Mouse (Mus musculus): ENCODE results near the gene Rtf1. TPM values are rescaled to one million over a fixed set of nuclear protein-coding genes. Genes with fewer than 3 reads are reported as not detected.
"Not testable (repeated sequence)": the region's sequence is repeated elsewhere in the genome, so short reads cannot be mapped to it uniquely, and the experiment has no call there.

Rtf1 gene
- 10 to 100 TPM; 20.5 to 29.0 TPM for total RNA-seq (2021)
- long read RNA-seq, experiment 1, full-length matches to known transcripts = 4 of 8 reads
- long read RNA-seq, experiment 1, partial matches to known transcripts = 2 of 8 reads
- long read RNA-seq, experiment 1, other reads (novel, unspliced or antisense) = 2 of 8 reads
- long read RNA-seq, experiment 2, partial matches to known transcripts = 37 of 44 reads
- long read RNA-seq, experiment 2, other reads (novel, unspliced or antisense) = 7 of 44 reads

DNA sequence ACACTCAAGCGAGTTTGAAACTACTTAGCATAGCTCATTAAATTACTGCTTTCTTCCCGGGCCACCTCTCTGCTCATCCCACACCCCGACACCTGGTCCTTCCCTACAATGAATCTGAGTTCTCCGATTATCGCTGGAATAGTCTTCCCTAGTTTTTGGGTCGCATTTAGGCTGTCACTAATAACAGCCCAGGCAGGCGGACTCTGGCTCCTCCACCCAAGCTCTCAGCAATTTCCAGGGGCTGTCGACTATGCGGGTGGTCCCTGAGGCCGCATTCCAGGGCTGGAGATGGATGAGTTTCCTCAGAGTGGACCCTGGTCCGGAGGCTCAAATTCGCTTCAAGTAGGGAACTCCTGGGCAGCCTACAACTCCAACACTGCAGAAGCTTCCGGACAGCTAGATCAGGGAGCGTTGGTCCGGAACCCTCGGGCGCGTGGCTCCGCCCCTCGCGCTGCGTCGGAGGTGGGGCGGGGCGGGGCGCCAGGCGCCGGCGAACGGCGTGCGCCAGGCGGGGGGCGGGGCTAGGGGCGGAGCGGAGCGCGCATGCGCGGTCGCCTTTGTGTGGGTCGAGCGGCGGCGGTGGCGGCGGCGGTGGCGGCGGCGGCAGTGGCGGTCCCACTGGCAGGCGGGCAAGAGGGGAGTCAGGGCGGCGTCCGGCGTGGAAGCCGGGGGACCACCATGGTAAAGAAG lies at the start of gene Rtf1:
Rtf1 (plus strand) TSS at position 544 of the 690 bp plus-strand sequence.
- peak; percentile 98 to 99 for DNase-seq (ENCODE audit: low spot score in 2 of 2)

DNA sequence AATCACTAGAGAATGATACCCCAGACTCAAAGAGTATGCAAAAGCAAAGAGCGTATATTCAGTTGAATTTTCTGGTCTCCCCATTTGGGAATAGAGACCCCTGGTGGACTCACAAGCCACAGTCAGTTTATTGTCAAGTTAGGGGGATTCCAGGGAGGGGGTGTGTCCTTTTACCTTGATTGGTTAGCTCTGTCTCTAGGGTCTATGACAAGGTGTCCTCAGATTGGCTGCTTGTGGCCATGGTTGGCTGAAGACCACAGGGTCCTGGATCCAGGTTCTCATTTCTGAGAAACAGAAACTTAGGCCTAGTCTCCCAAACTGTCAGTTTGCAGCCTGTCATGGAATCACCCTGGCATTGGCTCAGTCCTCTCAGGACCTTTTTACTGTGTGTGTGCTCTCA lies 38.1 kb upstream of the Rtf1 start:
- no peak for DNase-seq (ENCODE audit: low spot score in 2 of 2)

DNA sequence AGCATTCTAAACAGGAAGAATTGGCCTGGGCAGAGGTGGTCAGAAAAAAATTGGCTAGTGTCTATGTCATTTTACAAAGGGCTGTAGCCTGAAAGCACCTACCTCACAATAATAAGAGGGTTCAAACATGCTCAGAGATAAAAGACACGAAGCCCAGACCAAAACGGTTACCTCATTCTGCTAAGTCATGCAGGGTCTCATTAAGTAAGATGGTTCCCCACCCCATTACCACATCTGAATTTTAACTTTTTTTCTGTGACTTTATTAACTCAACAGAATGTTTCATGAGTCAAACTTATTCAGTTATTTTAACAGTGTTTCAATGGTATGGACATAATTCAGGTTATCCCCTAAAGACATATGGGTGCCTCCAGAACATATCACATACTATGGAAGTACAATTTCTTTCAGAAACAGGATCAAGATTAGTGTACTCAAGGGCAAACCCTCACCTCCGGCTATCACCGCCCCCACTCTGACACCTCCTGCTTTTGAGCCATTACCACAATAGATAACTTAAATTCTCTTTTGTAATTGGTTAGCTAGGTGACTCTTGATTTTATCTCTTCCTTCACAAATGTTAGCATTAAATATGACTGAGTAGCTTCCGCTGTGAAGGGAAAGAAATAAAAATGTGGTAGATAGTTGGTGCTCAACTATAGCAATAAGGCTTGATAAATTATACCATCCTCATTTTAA lies 33.5 kb upstream of the Rtf1 start:
- DNase-seq (ENCODE audit: low spot score in 2 of 2) = no peak

DNA sequence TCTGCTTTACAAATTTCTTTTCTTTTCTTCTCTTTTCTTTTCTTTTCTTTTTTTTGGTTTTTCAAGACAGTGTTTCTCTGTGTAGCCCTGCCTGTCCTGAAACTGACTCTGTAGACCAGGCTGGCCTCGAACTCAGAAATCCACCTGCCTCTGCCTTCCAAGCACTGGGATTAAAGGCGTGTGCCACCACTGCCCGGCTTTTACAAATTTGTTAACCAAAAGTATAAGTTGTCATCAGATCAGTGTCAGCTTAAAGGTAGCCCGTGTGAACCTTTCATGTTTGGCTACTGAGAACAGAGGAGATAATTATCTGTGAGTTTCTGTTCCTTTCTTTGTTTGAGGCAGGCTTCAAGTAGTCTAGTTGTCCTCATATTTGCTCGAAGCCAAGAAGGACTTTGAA lies 30.6 kb upstream of the Rtf1 start:
- DNase-seq (ENCODE audit: low spot score in 2 of 2) = no peak

DNA sequence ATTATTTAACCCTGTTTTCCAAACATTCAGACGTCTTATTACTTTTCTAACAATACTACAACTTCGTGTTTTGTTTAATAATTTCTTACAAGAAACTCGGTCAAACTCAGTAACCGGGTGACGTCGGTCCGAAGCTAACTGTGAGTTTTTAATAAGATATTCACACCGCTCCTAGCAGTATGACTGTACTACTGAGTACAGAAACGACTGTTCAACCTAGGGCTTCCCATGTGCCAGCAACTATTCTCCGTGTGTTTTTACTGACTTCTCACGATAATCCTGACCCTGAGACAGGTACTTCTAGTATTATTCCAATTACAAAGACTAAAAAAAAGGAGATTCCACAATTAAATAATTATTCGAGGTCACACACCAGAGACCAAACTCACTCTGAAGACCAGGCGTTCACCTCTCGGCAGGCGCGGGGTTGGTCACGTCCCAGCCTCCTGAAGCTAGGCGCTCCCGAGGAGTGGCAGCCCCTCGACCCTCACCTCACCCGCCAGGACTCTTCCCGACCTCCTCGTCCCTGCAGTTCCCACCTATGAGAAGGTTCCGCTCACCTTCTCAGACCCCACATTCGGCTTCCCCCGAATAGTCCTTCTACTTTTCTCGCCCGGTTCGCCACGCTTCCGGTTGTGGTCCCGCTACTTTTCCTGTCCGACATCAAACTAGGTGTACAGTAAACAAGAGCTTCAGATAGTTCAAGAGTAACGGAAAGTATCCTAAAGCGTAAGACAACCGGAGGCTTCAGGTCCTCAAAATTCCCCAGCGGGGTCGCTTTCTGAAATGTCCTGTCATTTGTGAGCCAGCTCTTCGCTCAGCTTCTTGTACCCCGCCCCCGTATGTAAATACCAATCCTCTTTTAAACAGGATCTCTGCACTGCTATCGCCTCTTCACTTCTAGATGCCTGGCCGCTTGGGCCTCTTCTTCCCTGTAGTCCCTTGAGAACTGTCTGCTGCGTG lies 12.4 kb upstream of the Rtf1 start, which contains the start of gene Ndufaf1:
Ndufaf1 (minus strand) TSS at position 608 of the 963 bp plus-strand sequence.
- peak; percentile 76 to 79 for DNase-seq (ENCODE audit: low spot score in 2 of 2)

DNA sequence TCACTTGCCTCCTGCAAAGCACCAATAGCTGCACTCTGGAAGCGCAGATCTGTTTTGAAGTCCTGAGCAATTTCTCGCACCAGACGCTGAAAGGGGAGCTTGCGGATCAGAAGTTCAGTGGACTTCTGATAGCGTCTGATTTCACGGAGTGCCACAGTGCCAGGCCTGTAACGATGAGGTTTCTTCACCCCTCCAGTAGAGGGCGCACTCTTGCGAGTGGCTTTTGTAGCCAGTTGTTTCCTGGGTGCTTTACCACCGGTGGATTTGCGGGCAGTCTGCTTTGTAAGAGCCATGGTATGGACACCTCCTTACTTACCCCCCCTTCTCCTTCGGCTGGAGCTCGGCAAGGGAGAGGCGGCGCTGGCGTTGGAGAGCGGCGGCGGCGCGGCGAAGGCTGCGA lies 9.1 kb upstream of the Rtf1 start:
- DNase-seq (ENCODE audit: low spot score in 2 of 2) = not testable (repeated sequence)

DNA sequence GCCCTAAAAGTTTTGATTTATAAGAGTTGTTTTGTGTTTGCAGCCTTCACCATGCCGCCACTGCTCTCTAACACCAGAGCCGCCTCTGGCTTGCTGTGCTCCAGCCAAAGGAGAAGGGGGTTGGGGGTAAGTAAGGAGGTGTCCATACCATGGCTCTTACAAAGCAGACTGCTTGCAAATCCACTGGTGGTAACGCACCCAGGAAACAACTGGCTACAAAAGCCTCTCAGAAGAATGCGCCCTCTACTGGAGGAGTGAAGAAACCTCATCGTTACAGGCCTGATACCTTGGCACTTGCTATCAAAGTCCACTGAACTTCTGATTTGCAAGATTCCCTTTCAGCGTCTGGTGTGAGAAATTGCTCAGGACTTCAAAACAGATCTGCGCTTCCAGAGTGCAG lies 5.9 kb upstream of the Rtf1 start:
- no peak for DNase-seq (ENCODE audit: low spot score in 2 of 2)

DNA sequence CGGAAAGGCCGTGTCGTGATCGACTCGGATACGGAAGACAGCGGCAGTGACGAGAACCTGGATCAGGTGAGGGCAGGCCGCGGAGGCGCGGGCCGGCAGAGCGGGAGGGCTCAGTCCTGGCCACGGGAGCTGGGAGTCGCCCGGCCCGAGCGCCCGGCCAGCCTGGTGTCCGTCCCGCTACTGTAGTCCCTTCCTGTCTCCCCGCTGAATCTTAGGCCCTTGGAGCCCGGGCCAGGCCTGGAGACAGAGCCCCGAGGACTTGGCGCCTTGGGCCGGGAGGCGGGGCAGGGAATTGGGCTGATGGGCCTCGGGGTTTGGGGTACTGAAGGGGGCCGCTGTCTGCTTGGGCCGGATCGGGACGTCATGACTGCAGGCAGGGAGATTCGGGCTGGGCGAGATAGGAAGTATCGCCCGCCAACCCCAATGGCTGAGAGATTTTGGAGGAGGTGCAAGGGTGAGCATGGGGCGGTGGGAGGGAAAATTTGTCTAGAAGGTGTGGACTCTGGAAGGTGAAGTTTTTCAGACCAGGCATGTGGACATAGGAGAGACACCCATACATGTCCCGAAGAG lies 432 bp downstream of the Rtf1 start:
- DNase-seq (ENCODE audit: low spot score in 2 of 2) = no peak

DNA sequence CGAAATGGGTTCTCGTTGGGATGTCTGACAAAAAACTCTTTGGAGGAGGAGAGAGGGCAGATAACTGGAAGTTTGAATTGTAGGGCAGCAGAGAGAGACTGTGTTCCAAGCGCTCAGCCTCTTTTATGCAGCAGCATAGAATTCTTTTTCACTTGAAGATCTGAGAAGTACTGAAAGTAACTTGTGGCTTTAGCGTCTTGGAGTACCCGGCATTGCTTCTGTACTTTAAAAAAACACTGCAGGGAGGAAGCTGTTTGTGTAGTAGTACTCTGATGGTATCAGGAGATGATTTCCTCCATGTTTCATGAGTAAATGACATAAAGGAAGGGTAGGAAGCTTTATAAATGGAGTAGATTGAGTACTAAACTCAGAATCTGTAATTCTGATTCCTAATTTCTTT lies 963 bp downstream of the Rtf1 start:
- no peak for DNase-seq (ENCODE audit: low spot score in 2 of 2)

DNA sequence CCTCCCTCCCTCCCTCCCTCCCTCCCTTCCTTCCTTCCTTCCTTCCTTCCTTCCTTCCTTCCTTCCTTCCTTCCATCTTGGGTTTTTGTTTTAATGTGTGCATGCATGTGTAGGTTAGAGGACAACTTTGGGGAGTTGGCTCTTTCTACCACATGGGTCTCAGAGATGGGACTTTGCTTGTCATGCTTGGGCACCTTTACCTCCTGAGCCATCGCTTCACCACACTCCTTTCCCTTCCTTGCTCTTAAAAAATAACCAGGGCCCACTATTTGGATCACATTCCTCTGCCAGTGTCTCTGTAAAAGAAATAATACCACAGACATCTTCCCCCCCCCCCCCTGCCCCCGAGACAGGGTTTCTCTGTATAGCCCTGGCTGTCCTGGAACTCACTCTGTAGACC lies 8.8 kb downstream of the Rtf1 start:
- DNase-seq (ENCODE audit: low spot score in 2 of 2) = no peak

DNA sequence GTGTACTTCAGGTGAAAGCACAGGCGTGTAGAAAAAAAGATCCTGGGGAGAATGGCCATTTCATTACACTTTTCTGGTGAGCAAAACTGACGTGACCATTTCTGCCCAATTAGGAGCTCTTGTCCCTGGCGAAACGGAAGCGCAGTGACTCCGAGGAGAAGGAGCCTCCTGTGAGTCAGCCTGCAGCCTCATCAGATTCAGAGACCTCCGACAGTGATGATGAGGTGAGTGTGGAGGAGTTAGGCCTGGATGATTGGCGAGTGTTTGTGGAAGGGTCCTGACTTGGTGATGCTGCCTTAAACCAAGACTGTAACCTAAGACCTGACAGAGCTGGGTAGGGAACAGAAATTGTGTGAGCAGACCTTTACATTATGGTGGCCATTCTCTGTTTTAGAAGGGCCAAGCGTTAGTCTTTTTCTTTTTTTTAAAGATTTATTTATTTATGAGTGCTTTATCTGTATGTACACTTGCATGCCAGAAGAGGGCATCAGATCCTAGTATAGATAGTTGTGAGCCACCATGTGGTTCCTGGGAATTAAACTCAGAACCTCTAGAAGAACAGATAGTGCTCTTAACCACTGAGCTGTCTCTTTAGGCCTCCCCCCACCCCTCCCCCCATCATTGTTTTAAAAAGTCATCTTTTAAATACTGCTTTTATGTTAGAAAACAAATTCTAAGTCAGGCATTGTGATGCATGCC lies 17.3 kb downstream of the Rtf1 start:
- no peak for DNase-seq (ENCODE audit: low spot score in 2 of 2)

DNA sequence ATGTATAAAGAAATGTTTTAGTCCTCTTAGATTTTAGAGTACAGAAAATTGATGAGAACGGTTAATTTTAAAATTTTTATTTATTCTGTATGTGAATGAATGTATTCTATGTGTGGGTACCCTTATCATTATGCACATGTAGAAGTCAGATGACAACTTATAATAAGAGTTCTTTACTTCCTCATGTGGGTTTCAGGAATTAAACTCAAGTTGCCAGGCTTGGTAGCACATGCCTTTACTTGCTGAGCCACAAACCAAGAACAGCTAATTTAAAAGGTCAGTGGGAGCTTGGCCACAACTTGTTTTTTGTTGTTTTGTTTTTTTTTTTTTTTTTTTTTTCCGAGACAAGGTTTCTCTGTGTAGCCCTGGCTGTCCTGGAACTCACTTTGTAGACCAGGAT lies 20.0 kb downstream of the Rtf1 start:
- DNase-seq (ENCODE audit: low spot score in 2 of 2) = no peak

DNA sequence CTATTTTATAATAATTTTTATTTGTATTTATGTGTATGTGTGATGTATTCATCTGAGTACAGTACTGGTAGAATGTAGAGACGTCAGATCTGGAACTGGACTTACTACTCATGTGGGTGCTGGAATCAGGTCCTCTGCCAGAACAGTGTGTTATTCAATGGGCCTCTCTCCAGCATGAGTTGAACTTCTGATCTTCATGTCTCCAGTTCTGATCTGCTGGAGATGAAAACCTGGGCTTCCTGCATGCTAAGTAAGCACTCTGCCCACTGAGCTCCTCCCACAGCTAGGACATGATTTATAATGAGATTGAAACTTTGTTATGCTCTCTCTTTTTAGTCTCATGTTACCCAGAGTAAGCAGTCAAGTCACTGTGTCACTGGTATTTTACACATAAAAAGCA lies 21.2 kb downstream of the Rtf1 start:
- no peak for DNase-seq (ENCODE audit: low spot score in 2 of 2)

DNA sequence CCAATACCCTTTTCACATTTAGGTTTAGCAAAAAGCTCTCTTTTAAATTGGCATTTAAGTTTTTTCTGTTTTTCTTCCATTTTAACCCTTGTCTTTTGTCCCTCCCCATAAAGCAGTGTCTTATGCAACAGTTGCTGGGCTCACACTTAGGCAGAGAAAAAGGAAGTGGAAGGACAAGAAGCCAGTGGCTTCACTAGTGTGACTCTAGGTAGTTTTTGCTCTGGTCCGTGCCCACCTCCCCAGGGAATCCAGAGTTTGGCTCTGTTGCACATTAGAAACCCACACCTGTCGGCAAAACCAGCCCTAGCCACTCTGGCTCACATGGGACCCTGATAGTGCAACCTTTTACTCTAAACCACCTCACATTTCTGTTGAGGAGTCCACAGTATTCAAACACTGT lies 23.6 kb downstream of the Rtf1 start:
- DNase-seq (ENCODE audit: low spot score in 2 of 2) = no peak

DNA sequence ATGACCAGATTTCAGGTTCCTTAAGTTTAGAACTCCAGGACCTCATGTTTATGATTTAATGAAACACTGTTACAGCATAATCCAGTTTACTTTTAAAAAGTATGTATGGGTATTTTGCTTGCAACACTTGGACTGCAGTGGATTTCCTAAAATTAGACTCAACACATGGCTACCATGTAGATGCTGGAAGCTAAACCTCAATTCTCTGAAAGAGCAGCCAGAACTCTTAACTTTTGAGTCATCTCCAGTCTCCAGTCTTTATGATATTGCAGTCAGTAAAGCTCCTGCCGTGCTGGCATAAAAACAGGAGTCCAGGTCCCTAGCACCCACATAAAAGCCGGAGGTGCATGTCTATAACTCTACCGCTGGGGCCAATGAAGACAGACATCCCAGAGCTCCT lies 25.1 kb downstream of the Rtf1 start:
- no peak for DNase-seq (ENCODE audit: low spot score in 2 of 2)

DNA sequence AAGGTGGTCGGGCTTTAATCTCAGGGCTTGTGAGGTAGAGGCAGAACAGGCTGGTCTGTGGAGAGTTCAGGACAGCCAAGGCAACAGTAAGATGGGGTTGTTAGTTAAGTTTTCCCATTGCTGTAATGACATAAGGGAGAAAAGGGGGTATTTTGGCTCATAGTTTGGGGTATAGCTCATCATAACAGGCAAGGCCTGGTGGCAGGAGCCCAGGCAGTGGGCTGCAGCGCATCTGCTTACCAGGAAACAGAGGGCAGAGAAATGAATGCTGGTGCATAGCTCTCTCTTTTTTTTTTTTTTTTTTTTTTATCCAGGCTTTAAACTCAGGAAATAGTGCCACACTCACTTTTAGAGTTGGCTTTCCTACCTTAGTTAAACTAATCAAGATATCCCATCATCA lies 28.3 kb downstream of the Rtf1 start:
- DNase-seq (ENCODE audit: low spot score in 2 of 2) = no peak

DNA sequence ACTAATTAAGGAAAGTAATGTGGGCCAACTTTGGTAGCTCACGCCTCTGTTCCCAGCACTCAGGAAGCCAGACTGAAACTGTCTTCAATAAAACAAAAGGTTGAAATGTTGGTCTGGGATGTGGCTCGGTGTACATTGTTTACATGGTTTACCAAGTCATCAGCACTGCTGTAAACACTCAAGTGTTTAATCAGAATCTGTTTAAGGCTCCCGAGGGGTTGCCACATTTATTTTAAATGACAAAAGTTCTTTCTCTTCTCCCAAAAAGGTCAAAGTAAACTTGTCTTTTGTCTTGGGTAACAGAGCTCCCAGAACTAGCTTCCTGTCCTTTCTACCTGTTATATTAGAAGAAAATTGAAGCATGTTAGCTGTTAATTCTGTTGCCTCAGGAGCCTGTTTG lies 32.8 kb downstream of the Rtf1 start:
- no peak for DNase-seq (ENCODE audit: low spot score in 2 of 2)

DNA sequence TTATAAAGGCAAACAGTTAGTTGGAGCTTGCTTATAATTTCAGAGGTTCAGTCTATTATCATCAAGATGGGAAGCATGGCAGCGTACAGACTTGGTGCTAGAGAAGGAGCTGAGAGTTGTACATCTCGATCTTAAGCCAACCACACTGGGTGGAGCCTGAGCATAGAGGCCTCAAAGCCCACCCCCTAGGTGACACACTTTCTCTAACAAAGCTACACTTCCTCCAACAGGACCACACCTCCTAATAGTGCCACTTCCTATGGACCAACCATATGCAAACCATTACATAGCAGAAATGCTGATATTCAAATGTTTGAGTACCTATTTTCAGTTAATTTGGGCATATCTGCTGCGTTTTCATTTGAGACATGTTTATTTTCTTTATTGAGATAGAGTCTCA lies 35.1 kb downstream of the Rtf1 start:
- DNase-seq (ENCODE audit: low spot score in 2 of 2) = no peak

DNA sequence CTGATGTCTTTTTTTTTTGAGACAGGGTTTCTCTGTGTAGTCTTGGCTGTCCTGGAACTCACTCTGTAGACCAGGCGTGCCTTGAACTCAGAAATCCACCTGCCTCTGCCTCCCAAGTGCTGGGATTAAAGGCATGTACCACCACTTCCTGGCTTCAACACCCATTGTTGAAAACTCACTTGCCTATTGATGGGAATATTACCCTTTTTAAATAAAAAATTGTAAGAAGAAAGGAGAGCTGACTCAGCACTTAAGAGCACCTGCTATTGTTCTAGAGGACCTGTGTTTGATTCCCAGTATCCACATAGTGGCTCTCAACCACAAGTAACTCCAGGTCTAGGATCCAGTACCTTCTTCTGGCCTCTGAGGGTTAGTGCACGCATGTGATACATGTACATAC lies 41.0 kb downstream of the Rtf1 start:
- DNase-seq (ENCODE audit: low spot score in 2 of 2) = not testable (repeated sequence)

DNA sequence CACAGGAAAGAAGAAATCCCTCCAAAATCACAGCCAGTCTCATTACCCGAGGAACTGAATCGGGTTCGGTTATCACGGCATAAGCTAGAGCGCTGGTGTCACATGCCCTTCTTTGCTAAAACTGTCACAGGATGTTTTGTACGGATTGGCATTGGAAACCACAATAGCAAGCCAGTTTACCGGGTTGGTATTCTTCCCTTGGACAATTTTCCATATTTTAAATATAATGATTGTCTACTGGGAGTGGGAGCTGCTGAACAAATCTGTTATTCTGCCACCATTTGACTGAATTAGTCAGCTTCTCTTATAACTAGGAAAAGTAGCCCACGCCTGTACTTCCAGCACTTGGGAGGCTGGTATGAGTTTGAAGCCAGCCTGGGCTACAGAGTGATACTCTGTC lies 46.2 kb downstream of the Rtf1 start:
- DNase-seq (ENCODE audit: low spot score in 2 of 2) = no peak
